Mouse (Mus musculus) spleen, adult 2 months (tissue): ENCODE data around the gene Ifit1bl1. TPM values are rescaled to one million over a fixed set of nuclear protein-coding genes. Genes with fewer than 3 reads are reported as not detected.

Source experiments
- DNase-seq, 2 experiments: peaks; one replicate each; pipeline versions ENCODE4 v3.0.0 to v3.0.0-alpha.2; 2012 to 2021; ENCODE audit warnings: low spot score in 2 of 2, low read depth in 1 of 2
- H3K27ac ChIP-seq: fragments of 200-500 bp; 2 replicates; pipeline ENCODE4 v1.5.1; 2012; ENCODE audit warnings: low read length, inconsistent platforms; ENCODE audit not compliant: insufficient read depth
- H3K27me3 ChIP-seq: fragments of 200-500 bp; 2 replicates; pipeline ENCODE4 v1.6.1; 2012; ENCODE audit warnings: mild to moderate bottlenecking, moderate library complexity, low read length, inconsistent platforms; ENCODE audit not compliant: control insufficient read depth, insufficient read depth
- H3K36me3 ChIP-seq: fragments of 200-500 bp; 2 replicates; pipeline ENCODE4 v1.6.1; 2012; ENCODE audit warnings: mild to moderate bottlenecking, low read length, inconsistent platforms; ENCODE audit not compliant: control insufficient read depth, insufficient read depth
- H3K4me1 ChIP-seq: fragments of 200-500 bp; 2 replicates; pipeline ENCODE4 v1.6.1; 2011; ENCODE audit warnings: inconsistent platforms; ENCODE audit not compliant: control insufficient read depth, insufficient read depth, insufficient read length
- H3K4me3 ChIP-seq: fragments of 200-500 bp; 2 replicates; pipeline ENCODE4 v1.5.1; 2011; ENCODE audit warnings: mild to moderate bottlenecking, inconsistent platforms; ENCODE audit not compliant: insufficient read depth, insufficient read length; ENCODE audit errors: extremely low read depth
- CTCF ChIP-seq: fragments of 200-500 bp; IDR thresholded peaks from 2 replicates; pipeline ENCODE4 v1.5.1; 2011; ENCODE audit warnings: mild to moderate bottlenecking, inconsistent platforms; ENCODE audit not compliant: insufficient read depth, insufficient read length, insufficient replicate concordance; ENCODE audit errors: extremely low read depth
- POLR2A ChIP-seq: fragments of 200-500 bp; IDR thresholded peaks from 2 replicates; pipeline ENCODE4 v1.6.1; 2011; ENCODE audit warnings: low read depth, low read length, inconsistent platforms
- WGBS: fragments of 180-500 bp; shearing (Covaris S2); methylation state at CpG from one replicate; pipeline ENCODE4 v1.1.7; 2018; 5-methylcytosine and 5-hydroxymethylcytosine counted together
- polyA plus RNA-seq: library from polyadenylated mRNA; depleted of rRNA; stranded (reverse); fragments of >200 nt; gene quantifications from 2 replicates; pipeline ENCODE4 v1.2.3, GENCODE M21; 2012

Ifit1bl1 gene
- polyA plus RNA-seq, 1 experiment, result 1.9 TPM

DNA sequence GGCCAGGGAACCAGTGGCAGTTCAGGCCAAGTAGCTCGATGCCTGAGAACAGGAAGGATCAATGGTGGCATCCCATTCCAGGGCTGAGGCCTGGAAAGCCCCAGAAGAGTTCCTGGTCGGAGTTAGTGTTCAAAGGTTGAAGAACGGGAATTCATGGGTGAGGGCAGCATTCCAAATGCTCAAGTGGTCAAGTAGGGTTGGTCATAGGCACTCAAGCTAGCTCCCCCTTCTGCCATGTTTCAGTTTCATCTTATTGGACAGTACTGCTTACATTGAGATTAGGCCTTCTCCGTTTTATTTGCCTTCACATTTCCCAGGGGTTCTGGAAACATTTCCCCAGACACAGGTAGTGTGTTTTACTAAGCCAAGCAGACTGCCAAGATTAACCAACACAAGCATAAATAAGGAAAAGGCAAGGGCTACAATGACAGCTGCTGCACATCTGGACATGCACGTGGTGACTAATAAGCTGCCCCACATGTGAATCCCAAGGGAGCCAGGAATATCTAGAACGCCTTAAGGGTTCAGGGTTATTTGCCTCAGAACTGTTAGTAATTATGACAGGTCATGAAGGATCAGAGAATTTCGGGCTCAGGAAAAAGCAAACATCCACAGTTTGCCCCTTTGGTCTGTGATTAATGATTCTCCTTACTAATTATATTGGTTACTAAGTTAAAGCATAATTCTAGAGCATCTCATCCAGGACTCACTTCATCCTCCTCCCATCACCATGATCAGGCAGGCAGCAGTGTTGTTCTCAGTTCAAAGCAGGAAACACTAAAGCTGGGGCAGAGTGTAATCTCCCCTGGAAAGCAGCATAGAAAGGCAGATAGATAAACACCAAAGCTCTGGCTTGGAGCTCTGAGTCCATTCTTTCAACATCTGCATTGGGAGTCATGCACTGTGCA is 32.5 kb downstream of the Ifit1bl1 start:
- Histone ChIP-seq H3K4me3 (no peak overlapping the region), H3K27ac (no peak overlapping the region), H3K4me1 (peaks cover 10% of the 10 kb centered on the region), H3K36me3 (peaks cover 8% of the 10 kb centered on the region; the same call in 1 of the 2 replicates), H3K27me3 (no peaks in the 10 kb centered on the region)
- DNase-seq, result no peak
- TF ChIP-seq CTCF (no peak), POLR2A (no peak)
- 84% methylated on average over 7 of the region's 7 CpGs for WGBS

DNA sequence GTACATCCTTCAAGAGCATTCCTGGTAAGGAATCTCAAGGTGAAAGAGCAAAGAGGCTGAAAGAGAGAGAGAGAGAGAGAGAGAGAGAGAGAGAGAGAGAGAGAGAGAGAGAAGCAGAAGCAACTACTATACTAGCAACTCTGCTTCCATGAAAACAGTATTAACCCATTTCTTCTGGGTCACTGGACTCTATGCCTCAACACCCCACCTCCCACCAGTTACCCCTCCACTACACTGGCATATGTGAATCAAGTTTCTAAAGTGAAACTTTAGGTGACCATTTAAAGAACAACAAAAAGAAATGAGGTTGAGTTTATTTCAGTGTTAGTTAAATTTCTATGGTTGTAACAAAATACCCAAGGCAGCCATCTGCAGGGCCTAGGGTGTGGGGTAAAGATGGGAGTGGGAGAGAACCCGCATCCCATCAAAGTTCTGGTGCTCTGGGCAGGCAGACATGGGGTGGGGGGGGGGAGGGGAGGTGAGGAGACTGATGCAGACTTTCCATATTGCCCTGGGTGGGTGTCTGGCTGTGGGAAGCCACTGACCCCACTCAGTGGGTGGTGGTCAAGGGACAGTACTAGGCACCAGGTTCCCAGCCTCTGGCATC is 35.5 kb downstream of the Ifit1bl1 start:
- 91% methylated on average over 1 of the region's 1 CpGs for WGBS
- no peak for TF ChIP-seq POLR2A
- TF ChIP-seq CTCF, result no peak
- peaks cover 14% of the 10 kb centered on the region for H3K4me1 ChIP-seq

GRCm38 (mm10) chr19:34562556-34562955 is 39.2 kb downstream of the Ifit1bl1 start:
- H3K27ac ChIP-seq, result peak overlapping the region; percentile 9; the same call in 1 of the 2 replicates
- TF ChIP-seq CTCF, result no peak
- TF ChIP-seq POLR2A, result no peak
- H3K27me3 ChIP-seq, result no peaks in the 10 kb centered on the region

More for the DNA sequence above, 35.5 kb downstream of the Ifit1bl1 start:
- no peaks in the 10 kb centered on the region for H3K27me3 ChIP-seq
- no peak overlapping the region for H3K4me3 ChIP-seq
- DNase-seq, result no peak
- H3K27ac ChIP-seq, result no peak overlapping the region
- no peaks in the 10 kb centered on the region for H3K36me3 ChIP-seq

GRCm38 (mm10) chr19:34556621-34557020 is 45.1 kb downstream of the Ifit1bl1 start:
- DNase-seq, result no peak
- TF ChIP-seq POLR2A (no peak), CTCF (no peak)
- H3K4me1 ChIP-seq, result peaks cover 3% of the 10 kb centered on the region; the same call in 1 of the 2 replicates
- no peak overlapping the region for H3K4me3 ChIP-seq
- no peak overlapping the region for H3K27ac ChIP-seq
- H3K27me3 ChIP-seq, result no peaks in the 10 kb centered on the region
- WGBS, result 97% methylated on average over 3 of the region's 3 CpGs
- peaks cover 1% of the 10 kb centered on the region; the same call in 1 of the 2 replicates for H3K36me3 ChIP-seq

More at GRCm38 (mm10) chr19:34562556-34562955, 39.2 kb downstream of the Ifit1bl1 start:
- H3K36me3 ChIP-seq, result no peaks in the 10 kb centered on the region
- no peak overlapping the region for H3K4me3 ChIP-seq
- no peak for DNase-seq
- peaks cover 4% of the 10 kb centered on the region for H3K4me1 ChIP-seq

DNA sequence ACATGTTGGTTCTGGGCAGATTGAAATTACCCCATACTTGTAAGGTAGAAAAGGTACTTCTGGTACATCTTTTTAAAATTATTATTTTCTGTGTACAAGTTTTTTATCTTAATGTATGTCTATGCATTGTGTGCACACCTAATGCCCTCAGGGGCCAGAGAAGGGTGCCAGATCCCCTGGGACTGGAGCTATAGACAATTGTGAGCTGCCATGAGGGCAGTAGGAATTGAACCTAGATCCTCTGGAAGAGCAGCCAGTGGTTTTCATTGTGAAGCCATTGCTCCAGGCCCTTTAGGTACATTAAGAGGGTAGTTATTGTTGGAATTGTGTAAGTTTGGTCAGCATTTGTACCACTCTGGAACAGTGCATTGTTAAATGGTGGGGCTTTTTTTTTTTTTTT is 47.7 kb downstream of the Ifit1bl1 start:
- no peak for TF ChIP-seq POLR2A
- no peak for TF ChIP-seq CTCF
- Histone ChIP-seq H3K27me3 (no peaks in the 10 kb centered on the region), H3K4me1 (peaks cover 3% of the 10 kb centered on the region; the same call in 1 of the 2 replicates), H3K36me3 (peaks cover 1% of the 10 kb centered on the region; the same call in 1 of the 2 replicates), H3K27ac (no peak overlapping the region), H3K4me3 (no peak overlapping the region)
- DNase-seq, result no peak

DNA sequence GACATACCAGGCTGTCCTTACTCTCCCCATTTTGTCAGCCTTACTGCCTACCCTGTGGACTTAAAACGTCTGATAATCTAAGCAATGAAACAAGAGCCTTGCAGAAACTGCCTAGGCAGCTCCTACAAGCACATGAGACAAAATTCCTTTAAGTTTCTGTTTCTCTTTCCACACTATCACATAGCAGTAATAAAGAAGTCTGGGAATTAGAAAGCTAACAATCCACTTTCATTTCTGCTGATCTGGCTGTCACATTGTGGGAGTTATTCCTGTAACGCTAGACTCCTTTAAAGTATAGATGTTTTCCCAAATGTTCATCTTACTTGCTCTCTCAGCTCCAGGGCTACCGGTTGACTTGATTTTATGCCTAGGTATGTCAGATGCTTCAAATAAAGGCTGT is 48.2 kb downstream of the Ifit1bl1 start:
- TF ChIP-seq POLR2A, result no peak
- TF ChIP-seq CTCF, result no peak
- peak overlapping the region; percentile 11; the same call in 1 of the 2 replicates for H3K27ac ChIP-seq
- no peaks in the 10 kb centered on the region for H3K27me3 ChIP-seq
- 73% methylated on average over 3 of the region's 3 CpGs for WGBS
- H3K36me3 ChIP-seq, result peaks cover 1% of the 10 kb centered on the region; the same call in 1 of the 2 replicates
- DNase-seq, result no peak
- H3K4me1 ChIP-seq, result peaks cover 3% of the 10 kb centered on the region; the same call in 1 of the 2 replicates
- H3K4me3 ChIP-seq, result no peak overlapping the region

- DNase-seq, result no peak
- H3K27ac ChIP-seq, result peak overlapping the region; percentile 11; the same call in 1 of the 2 replicates
- peaks cover 3% of the 10 kb centered on the region; the same call in 1 of the 2 replicates for H3K4me1 ChIP-seq
- no peak overlapping the region for H3K4me3 ChIP-seq
- H3K36me3 ChIP-seq, result peaks cover 1% of the 10 kb centered on the region; the same call in 1 of the 2 replicates
- H3K27me3 ChIP-seq, result no peaks in the 10 kb centered on the region
- TF ChIP-seq POLR2A, result no peak
- no peak for TF ChIP-seq CTCF
- WGBS, result 74% methylated on average over 6 of the region's 6 CpGs
These were observed 48.7 kb downstream of the Ifit1bl1 start for GRCm38 (mm10) chr19:34553021-34553420.
